In the genomic region with DNA sequence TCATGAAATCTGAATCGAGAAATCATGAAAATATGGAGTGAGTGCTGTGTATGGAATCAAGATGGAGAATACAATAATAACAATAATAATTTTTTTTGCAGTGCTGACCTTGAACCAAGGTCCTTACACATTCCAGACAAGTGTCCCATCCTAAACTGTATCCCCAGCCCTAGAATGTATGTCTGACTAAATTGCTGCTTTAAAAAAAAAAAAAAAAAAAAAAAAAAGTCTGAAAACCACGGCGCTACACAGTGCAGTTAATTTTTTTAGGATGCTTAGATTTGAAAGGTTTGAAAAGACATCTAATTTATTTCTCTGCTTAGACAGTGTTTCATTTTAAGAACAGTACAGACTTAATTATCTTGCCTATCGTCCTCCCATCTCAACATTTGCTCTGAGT, we compare ENCODE assay signal across 10 mouse cellular contexts. TPM values are rescaled to one million over a fixed set of nuclear protein-coding genes. Genes with fewer than 3 reads are reported as not detected.
A peak's percentile ranks its signal among the peaks of the same experiment; 100 is the strongest.
DNase-seq lines count a peak whose midpoint lies in the region; ATAC-seq and TF ChIP-seq lines count a peak whose summit lies in the region.
"Had no signal": no experiment of that assay in that cellular context is flagged by ENCODE, and none has a peak within 500 bp of the region (broad histone marks: within the 10 kb centered on the region; RNA-seq: fewer than 3 reads in every experiment).

No protein-coding gene starts in this region.

- H3K4me2 ChIP-seq in heart, embryonic 13.5 days, result peak overlapping the region; percentile 77
- peak overlapping the region; percentile 57 for H3K4me2 ChIP-seq in hindbrain, embryonic 14.5 days (replicated peaks)

- TF ChIP-seq EP300 in MEL (IDR thresholded peaks at IDR 0.05; ENCODE audit: low read depth in 1 of 2, low read length in 2 of 2), result no peak

- no peaks in the 10 kb centered on the region for H3K27me3 ChIP-seq in heart, embryonic 13.5 days (replicated peaks)
- peaks cover 9 to 11% of the 10 kb centered on the region in 2 experiments for H3K27me3 ChIP-seq in MEL (ENCODE audit: control insufficient read depth in 1 of 2, insufficient read depth in 2 of 2, low read length in 2 of 2)
- H3K27me3 ChIP-seq in hindbrain, embryonic 14.5 days (ENCODE audit: control insufficient read depth, insufficient read depth, low read length), result no peaks in the 10 kb centered on the region
- no peaks in the 10 kb centered on the region for H3K27me3 ChIP-seq in midbrain, embryonic 10.5 days (ENCODE audit: low read depth, poor library complexity, severe bottlenecking)

- TF ChIP-seq CTCF in MEL (IDR thresholded peaks at IDR 0.05 in 2 of 3, conservative IDR thresholded peaks at IDR 0.05 in 1 of 3; ENCODE audit: control insufficient read depth in 1 of 3, insufficient read depth in 1 of 3, low read depth in 2 of 3, low read length in 3 of 3, poor library complexity in 1 of 3, severe bottlenecking in 1 of 3), result no peak

- intact Hi-C loops in heart, postnatal 25 days (cut with DNase I), result no loop called here

- H3K9me3 ChIP-seq in heart, embryonic 13.5 days, result peaks cover 3% of the 10 kb centered on the region; the same call in 1 of the 2 replicates
- no peaks in the 10 kb centered on the region for H3K9me3 ChIP-seq in MEL (replicated peaks; ENCODE audit: insufficient read depth, low read length)
- H3K9me3 ChIP-seq in hindbrain, embryonic 14.5 days (ENCODE audit: control insufficient read depth, low read length), result no peaks in the 10 kb centered on the region
- H3K9me3 ChIP-seq in midbrain, embryonic 10.5 days (replicated peaks), result no peaks in the 10 kb centered on the region

- H3K4me3 ChIP-seq in heart, embryonic 13.5 days, result peak overlapping the region; percentile 78
- no peak overlapping the region for H3K4me3 ChIP-seq in MEL (ENCODE audit: control insufficient read depth in 1 of 2, insufficient read depth in 1 of 2, low read depth in 2 of 2, low read length in 2 of 2)
- peak overlapping the region; percentile 47 for H3K4me3 ChIP-seq in hindbrain, embryonic 14.5 days (replicated peaks; ENCODE audit: low read length)
- H3K4me3 ChIP-seq in midbrain, embryonic 10.5 days, result peak overlapping the region; percentile 62

- TF ChIP-seq RAD21 in MEL (IDR thresholded peaks at IDR 0.05; ENCODE audit: low read depth, low read length), result no peak

- no peak for ATAC-seq in heart, embryonic 13.5 days (ENCODE audit: extremely low read depth, insufficient number of reproducible peaks, low FRiP score, low TSS enrichment)
- ATAC-seq in hindbrain, embryonic 14.5 days (ENCODE audit: low FRiP score), result no peak
- no peak for ATAC-seq in granulocyte monocyte progenitor cell, adult 5-6 weeks (replicated peaks; ENCODE audit: poor library complexity, severe bottlenecking)

- H3K27ac ChIP-seq in heart, embryonic 13.5 days (replicated peaks), result no peak overlapping the region; the same call in 1 of the 2 replicates
- no peak overlapping the region for H3K27ac ChIP-seq in MEL (ENCODE audit: control insufficient read depth, low read depth, low read length)
- peak overlapping the region; percentile 91 for H3K27ac ChIP-seq in hindbrain, embryonic 14.5 days
- H3K27ac ChIP-seq in midbrain, embryonic 10.5 days (replicated peaks), result peak overlapping the region; percentile 94

- H3K4me1 ChIP-seq in heart, embryonic 13.5 days, result peaks cover 20% of the 10 kb centered on the region
- H3K4me1 ChIP-seq in MEL (ENCODE audit: control insufficient read depth in 1 of 2, insufficient read depth in 2 of 2, low read length in 2 of 2), result no peaks in the 10 kb centered on the region
- peaks cover 3% of the 10 kb centered on the region; the same call in 1 of the 2 replicates for H3K4me1 ChIP-seq in hindbrain, embryonic 14.5 days (replicated peaks; ENCODE audit: control insufficient read depth, insufficient read depth, low read length)
- H3K4me1 ChIP-seq in midbrain, embryonic 10.5 days, result peaks cover 11% of the 10 kb centered on the region

- no peak for TF ChIP-seq POLR2A in MEL (IDR thresholded peaks at IDR 0.05; ENCODE audit: control insufficient read depth in 1 of 2, insufficient read depth in 1 of 2, low read depth in 1 of 2, low read length in 2 of 2, poor library complexity in 1 of 2)

- H3K9ac ChIP-seq in heart, embryonic 13.5 days, result peak overlapping the region; percentile 95; the same call in 1 of the 2 replicates
- no peak overlapping the region for H3K9ac ChIP-seq in MEL (ENCODE audit: control insufficient read depth, low read depth, low read length, poor library complexity, severe bottlenecking)
- H3K9ac ChIP-seq in hindbrain, embryonic 14.5 days, result peak overlapping the region; percentile 66

- 78% methylated on average over 4 of the region's 4 CpGs for WGBS in heart, embryonic 13.5 days
- 75% methylated on average over 4 of the region's 4 CpGs for WGBS in hindbrain, embryonic 14.5 days
- 88% methylated on average over 4 of the region's 4 CpGs for WGBS in midbrain, embryonic 10.5 days

- DNase-seq in heart, postnatal 25 days (ENCODE audit: low spot score), result no peak
- DNase-seq in MEL (ENCODE audit: low read depth, low spot score), result no peak
- no peak for DNase-seq in hindbrain, embryonic 14.5 days (ENCODE audit: low spot score)
- DNase-seq in midbrain, embryonic 10.5 days (ENCODE audit: low spot score), result no peak
- DNase-seq in adrenal gland, adult (ENCODE audit: inconsistent age in 2 of 2, low spot score in 1 of 2), result no peak
- no peak for DNase-seq in natural killer cell, adult 2 months (ENCODE audit: low spot score in 2 of 2)
- DNase-seq: gastrocnemius, postnatal 36 days had no signal

- no peaks in the 10 kb centered on the region for H3K79me2 ChIP-seq in MEL (ENCODE audit: control insufficient read depth, insufficient read depth, low read length, poor library complexity)

- no peaks in the 10 kb centered on the region for H3K36me3 ChIP-seq in heart, embryonic 13.5 days
- peaks cover 0 to 6% of the 10 kb centered on the region in 2 experiments; a peak in 2 of 4 replicates for H3K36me3 ChIP-seq in MEL (ENCODE audit: control insufficient read depth in 1 of 2, insufficient read depth in 2 of 2, low read length in 2 of 2)
- no peaks in the 10 kb centered on the region for H3K36me3 ChIP-seq in hindbrain, embryonic 14.5 days (replicated peaks; ENCODE audit: control insufficient read depth, insufficient read depth)
- no peaks in the 10 kb centered on the region for H3K36me3 ChIP-seq in midbrain, embryonic 10.5 days

TF ChIP-seq in MEL, 35 proteins besides CTCF, POLR2A, EP300 and RAD21:
- no peak for TF ChIP-seq KAT2A (conservative IDR thresholded peaks at IDR 0.05; ENCODE audit: low read depth, low read length)
- TF ChIP-seq BHLHE40 (IDR thresholded peaks at IDR 0.05; ENCODE audit: borderline replicate concordance, low read depth, low read length), result no peak
- no peak for TF ChIP-seq NELFE (IDR thresholded peaks at IDR 0.05; ENCODE audit: low read depth, low read length)
- TF ChIP-seq ZNF384 (IDR thresholded peaks at IDR 0.05; ENCODE audit: low read depth, low read length), result 0 out of 2 replicates have a peak, but pooled peaks have one; percentile 28
TF ChIP-seq in MEL: peak in this region for 1.

RNA-seq across cellular contexts. Expression of gene Pogz, which starts 15.3 kb away (rescaled TPM):
- polyA plus RNA-seq in heart, embryonic 13.5 days (2015; fragmentation: Nextera tagmentation; extraction: Ambion mirVana), result 9.3 and 10.1 TPM in 2 replicates
- 10 to 100 TPM; 16.6 to 21.3 TPM for total RNA-seq in heart, postnatal 25 days (2021)
- 10.6 and 12.9 TPM in 2 replicates for total RNA-seq in MEL (2012; rRNA removed)
- polyA plus RNA-seq in MEL (2012; ENCODE audit: insufficient read depth in 1 of 2, insufficient read length in 2 of 2, low read depth in 1 of 2, low replicate concordance in 2 of 2, missing spikeins in 1 of 2), result 10 to 100 TPM in 1 of 2 experiments, not detected in 1; 31.6 TPM
- 23.8 and 24.1 TPM in 2 replicates for polyA plus RNA-seq in hindbrain, embryonic 14.5 days (2014; fragmentation: Nextera tagmentation; extraction: Ambion mirVana)
- 17.9 and 21.7 TPM in 2 replicates for polyA plus RNA-seq in midbrain, embryonic 10.5 days (2016; fragmentation: Nextera tagmentation; extraction: Ambion mirVana)
- 31.7 and 38.0 TPM in 2 replicates for total RNA-seq in granulocyte monocyte progenitor cell, adult 5-6 weeks (2014; fragmentation: Nextera tagmentation)
- 13.0 and 20.9 TPM in 2 replicates for total RNA-seq in granulocyte monocyte progenitor cell, adult 5-6 weeks (2017)

RNA-seq across cellular contexts. Expression of gene Cgn, which starts 35.8 kb away (rescaled TPM):
- polyA plus RNA-seq in heart, embryonic 13.5 days (2015; fragmentation: Nextera tagmentation; extraction: Ambion mirVana), result 2.2 and 2.3 TPM in 2 replicates
- total RNA-seq in heart, postnatal 25 days (2021), result under 1 TPM; 0.60 to 0.92 TPM
- 0.04 and 0.07 TPM in 2 replicates for total RNA-seq in MEL (2012; rRNA removed)
- polyA plus RNA-seq in MEL (2012; ENCODE audit: insufficient read depth in 1 of 2, insufficient read length in 2 of 2, low read depth in 1 of 2, low replicate concordance in 2 of 2, missing spikeins in 1 of 2), result under 1 TPM in 1 of 2 experiments, not detected in 1; 0.86 TPM
- polyA plus RNA-seq in hindbrain, embryonic 14.5 days (2014; fragmentation: Nextera tagmentation; extraction: Ambion mirVana), result 8.8 and 9.8 TPM in 2 replicates
- polyA plus RNA-seq in midbrain, embryonic 10.5 days (2016; fragmentation: Nextera tagmentation; extraction: Ambion mirVana), result 5.7 and 5.9 TPM in 2 replicates
- total RNA-seq in granulocyte monocyte progenitor cell, adult 5-6 weeks (2014; fragmentation: Nextera tagmentation), result 0.17 TPM in 1 of 2 replicates, not detected in the other
- not detected in 2 replicates for total RNA-seq in granulocyte monocyte progenitor cell, adult 5-6 weeks (2017)
- total RNA-seq: common myeloid progenitor, adult 5-6 weeks had no signal

Comparison
In these comparisons a context has a peak if more than half of its experiments do, and no peak if none do; other contexts are left out.
1. H3K27ac ChIP-seq: peak in hindbrain, embryonic 14.5 days (single experiment) and midbrain, embryonic 10.5 days (single experiment); none in heart, embryonic 13.5 days (single experiment) and MEL (single experiment).
2. H3K4me3 ChIP-seq: peak in heart, embryonic 13.5 days (single experiment), hindbrain, embryonic 14.5 days (single experiment) and midbrain, embryonic 10.5 days (single experiment); none in MEL (0 of 2).